Mouse (Mus musculus) brain, adult 10 weeks (tissue): ENCODE data around the gene Rufy3. TPM values are rescaled to one million over a fixed set of nuclear protein-coding genes. Genes with fewer than 3 reads are reported as not detected.

Experiments used
- polyA plus RNA-seq: library from polyadenylated mRNA; stranded (reverse); fragments of 350-450 nt; fragmentation: Illumina TruSeq; extraction: RNeasy Lipid Tissue Mini Kit (QIAGEN cat#74804); gene quantifications from one replicate; pipeline ENCODE4 v1.2.3, GENCODE M21; 2015; ENCODE audit warnings: low read depth, low replicate concordance

The Rufy3 gene
- 182 TPM for polyA plus RNA-seq

DNA sequence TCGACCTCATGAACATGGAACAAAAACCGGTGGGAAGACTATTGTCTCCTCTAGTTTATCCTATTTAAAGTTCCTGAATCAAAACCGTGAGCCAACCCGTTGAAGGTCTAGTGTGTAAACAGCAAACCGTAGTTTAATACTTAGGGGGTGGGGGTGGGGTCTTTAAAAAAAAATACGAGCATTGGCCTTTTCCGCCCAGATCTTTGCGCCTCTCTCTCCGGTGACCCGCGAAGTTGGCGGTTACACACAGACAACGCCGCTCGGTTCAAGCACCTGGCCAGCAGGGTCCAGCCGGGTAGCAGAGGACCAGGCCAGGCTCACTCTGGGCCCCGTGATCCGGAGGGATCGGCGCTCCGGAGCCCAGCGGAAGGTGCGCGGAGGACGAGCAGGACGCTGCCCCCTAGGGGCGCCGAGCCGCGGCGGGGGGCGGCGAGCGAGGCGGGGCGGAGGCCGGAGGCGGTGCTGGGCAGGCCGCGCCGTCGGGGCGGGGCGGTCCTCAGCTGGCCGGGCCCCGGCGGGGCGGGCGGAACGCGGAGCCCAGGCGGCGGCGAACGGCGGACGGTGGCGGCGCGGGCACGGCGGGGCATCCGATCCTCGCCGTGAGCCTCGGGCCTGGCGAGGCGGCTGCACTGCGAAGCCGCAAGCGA, at the start of gene Rufy3:
TSS of gene Rufy3 (plus strand) at position 540 of the 647 bp plus-strand sequence.

DNA sequence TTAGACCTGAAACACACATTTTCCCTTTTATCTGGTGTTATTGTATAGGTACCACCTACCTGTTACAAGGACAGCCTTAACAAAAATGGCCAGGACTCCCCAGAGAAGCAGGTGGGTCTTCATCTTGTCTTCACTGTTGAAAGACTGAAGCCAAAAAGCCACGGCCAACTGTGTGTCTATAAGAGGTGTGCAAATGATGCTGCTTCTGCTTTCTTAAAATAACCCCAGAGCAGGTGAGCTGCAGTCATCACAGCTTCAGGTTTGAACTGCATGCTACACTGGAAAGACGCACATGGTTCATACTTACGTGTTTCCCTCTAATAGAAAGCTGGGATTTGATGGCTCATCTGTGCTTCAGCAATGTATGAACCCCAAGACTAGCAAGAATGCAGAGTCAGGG, 37.2 kb upstream of the Rufy3 start, which contains the start of gene Jchain:
TSS of gene Jchain (minus strand) at position 235 of the 400 bp plus-strand sequence.

DNA sequence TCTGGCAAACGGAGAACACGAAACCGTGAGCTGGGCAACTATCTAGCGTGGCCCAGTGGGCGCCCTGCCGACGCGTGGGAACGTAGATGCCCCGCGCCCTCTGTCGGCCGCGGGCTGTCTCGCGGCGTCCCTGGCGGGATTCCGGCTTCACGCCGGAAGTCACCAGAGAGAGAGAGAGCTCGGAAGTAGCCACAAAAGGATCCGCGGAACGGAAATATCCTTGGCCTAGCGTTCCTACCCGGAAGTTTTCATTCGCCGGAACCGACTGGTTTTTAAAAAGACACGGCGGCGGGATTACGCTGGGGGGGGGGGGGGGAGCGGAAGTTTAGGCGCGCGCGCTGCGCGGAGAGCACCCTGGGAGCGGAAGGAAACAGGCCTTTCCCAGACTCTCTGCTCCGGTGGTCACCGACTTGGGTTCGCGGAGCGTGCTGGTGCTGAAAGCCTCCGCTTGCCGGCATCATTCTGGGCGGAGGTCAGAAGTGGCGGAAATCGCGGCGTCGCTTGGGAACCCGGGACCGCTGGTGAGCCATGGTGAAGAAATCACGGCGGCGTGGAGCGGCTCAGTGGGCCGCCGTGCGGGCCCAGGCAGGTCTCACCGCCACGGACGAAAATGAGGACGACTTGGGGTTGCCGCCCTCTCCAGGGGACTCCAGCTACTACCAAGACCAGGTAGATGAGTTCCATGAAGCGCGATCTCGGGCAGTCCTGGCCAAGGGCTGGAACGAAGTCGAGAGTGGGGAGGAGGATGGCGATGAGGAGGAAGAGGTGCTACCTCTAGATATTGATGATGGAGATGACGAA, 10.6 kb upstream of the Rufy3 start, which contains the start of gene Utp3:
TSS of gene Utp3 (plus strand) at position 377 of the 801 bp plus-strand sequence.

DNA sequence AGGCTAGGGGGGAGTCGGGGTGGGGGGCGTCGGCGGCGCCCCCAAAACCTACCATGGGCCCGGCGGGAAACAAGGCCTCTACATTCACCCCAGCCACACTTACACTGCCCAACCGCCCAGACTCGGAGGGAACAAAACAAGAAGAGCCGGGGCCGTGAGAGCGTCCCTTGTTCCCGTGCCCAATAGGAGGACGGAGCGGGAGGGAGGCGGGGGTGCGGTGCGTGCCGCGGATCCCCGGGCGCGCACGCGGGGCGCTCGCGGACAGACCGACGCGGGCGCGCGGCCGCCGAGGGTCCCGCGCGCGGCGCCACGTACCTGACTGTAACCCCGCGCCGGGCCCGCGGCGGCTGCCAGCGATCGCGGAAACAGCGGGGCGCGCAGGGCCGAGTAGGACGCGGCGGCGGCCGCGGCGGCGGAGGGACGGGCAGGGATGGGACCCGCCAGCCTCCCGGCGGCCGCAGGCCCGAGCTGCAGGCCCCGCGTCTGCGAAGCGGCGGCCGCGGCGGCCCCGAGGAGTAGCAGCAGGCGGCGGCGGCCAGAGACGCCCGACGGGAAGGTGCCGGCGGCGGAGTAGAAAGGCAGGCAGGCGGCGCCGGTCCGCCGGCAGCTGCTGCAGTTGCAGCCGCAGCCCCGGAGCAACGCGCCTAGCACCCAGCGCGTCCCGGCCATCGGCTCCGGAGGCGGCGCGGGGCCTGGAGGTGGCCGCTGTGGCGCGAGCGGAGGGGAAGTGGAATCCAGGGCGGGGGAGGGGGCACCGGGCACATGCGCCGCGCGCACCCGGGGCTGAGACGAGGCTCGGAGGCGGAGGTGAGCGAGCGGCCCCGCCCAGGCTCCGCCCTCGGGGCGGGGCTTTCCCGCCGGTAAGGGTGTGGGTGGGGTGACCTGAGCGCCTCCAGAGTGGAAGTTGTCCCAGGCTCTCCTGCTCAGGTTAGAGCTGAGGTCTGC, 110.9 kb downstream of the Rufy3 start, which contains the start of gene Grsf1:
TSS of gene Grsf1 (minus strand) at position 729 of the 945 bp plus-strand sequence.

Other genes with a start within 250 kb of the Rufy3 start
- not detected for gene Prol1, start 247.7 kb upstream of the Rufy3 start, polyA plus RNA-seq
- gene Amtn, start 188.9 kb upstream of the Rufy3 start, polyA plus RNA-seq, result not detected
- gene Ambn, start 109.0 kb upstream of the Rufy3 start, polyA plus RNA-seq, result not detected
- not detected for gene Enam, start 77.1 kb upstream of the Rufy3 start, polyA plus RNA-seq
- 0.74 TPM for gene Jchain, start 37.1 kb upstream of the Rufy3 start, polyA plus RNA-seq
- 35.0 TPM for gene Utp3, start 10.6 kb upstream of the Rufy3 start, polyA plus RNA-seq
- gene Grsf1, start 111.1 kb downstream of the Rufy3 start, polyA plus RNA-seq, result 127 TPM
- 13.1 TPM for gene Mob1b, start 155.8 kb downstream of the Rufy3 start, polyA plus RNA-seq
- 21.9 TPM for gene Dck, start 200.0 kb downstream of the Rufy3 start, polyA plus RNA-seq